Mouse (Mus musculus) ES-E14 (cell line): Measurements from ENCODE around the gene 1110004F10Rik. TPM values are rescaled to one million over a fixed set of nuclear protein-coding genes. Genes with fewer than 3 reads are reported as not detected.

Experiments
- DNase-seq: peaks from one replicate; pipeline ENCODE4 v3.0.0-alpha.2; 2013; ENCODE audit warnings: low read depth, low spot score
- H3K27ac ChIP-seq: 2 replicates; pipeline ENCODE4 v1.5.1; 2012; ENCODE audit warnings: low read depth, mild to moderate bottlenecking, low read length, moderate library complexity, mixed read lengths; ENCODE audit not compliant: poor library complexity, insufficient read depth, severe bottlenecking
- H3K36me3 ChIP-seq: 2 replicates; pipeline ENCODE4 v1.6.1; 2012; ENCODE audit warnings: mild to moderate bottlenecking, low read length, moderate library complexity, mixed read lengths; ENCODE audit not compliant: control insufficient read depth, poor library complexity, insufficient read depth, severe bottlenecking
- H3K4me1 ChIP-seq, 2 experiments: fragments of 150-350 bp in 1 of 2; sonication (generic) in 1 of 2; 2 replicates each; pipeline ENCODE4 v1.6.1; 2012; ENCODE audit warnings: low read length in 2 of 2, mild to moderate bottlenecking in 1 of 2, mixed read lengths in 1 of 2; ENCODE audit not compliant: control insufficient read depth in 2 of 2, insufficient read depth in 2 of 2, poor library complexity in 1 of 2
- H3K4me3 ChIP-seq, 2 experiments: fragments of 150-350 bp in 1 of 2; sonication (generic) in 1 of 2; 2 replicates each; pipeline ENCODE4 v1.5.1; 2012; ENCODE audit warnings: low read length in 2 of 2, low read depth in 1 of 2, mild to moderate bottlenecking in 1 of 2, mixed read lengths in 1 of 2; ENCODE audit not compliant: insufficient read depth in 1 of 2, poor library complexity in 1 of 2, severe bottlenecking in 1 of 2
- H3K9ac ChIP-seq: 2 replicates; pipeline ENCODE4 v1.6.1; 2012; ENCODE audit warnings: low read depth, mild to moderate bottlenecking, low read length, mixed read lengths; ENCODE audit not compliant: poor library complexity, insufficient read depth, severe bottlenecking
- H3K9me3 ChIP-seq: fragments of 150-350 bp; sonication (generic); 2 replicates; pipeline ENCODE4 v1.6.1; 2012; ENCODE audit warnings: low read depth, mild to moderate bottlenecking, low read length; ENCODE audit not compliant: control insufficient read depth, insufficient read depth
- CHD2 ChIP-seq: IDR thresholded peaks from 2 replicates; pipeline ENCODE4 v1.6.1; 2014; ENCODE audit warnings: mild to moderate bottlenecking, low read depth, low read length, inconsistent platforms
- HCFC1 ChIP-seq: IDR thresholded peaks from 2 replicates; pipeline ENCODE4 v1.6.1; 2012; ENCODE audit warnings: low read length, inconsistent platforms, borderline replicate concordance; ENCODE audit not compliant: insufficient read depth
- MAFK ChIP-seq: IDR thresholded peaks from 2 replicates; pipeline ENCODE4 v1.6.1; 2014; ENCODE audit warnings: mild to moderate bottlenecking, low read depth, low read length, inconsistent platforms; ENCODE audit not compliant: insufficient read depth
- ZC3H11A ChIP-seq: IDR thresholded peaks from 2 replicates; pipeline ENCODE4 v1.6.1; 2012; ENCODE audit warnings: low read depth, mild to moderate bottlenecking, inconsistent platforms, low read length, borderline replicate concordance
- ZNF384 ChIP-seq: IDR thresholded peaks from 2 replicates; pipeline ENCODE4 v1.6.1; 2012; ENCODE audit warnings: low read depth, low read length, inconsistent platforms
- in situ Hi-C, 2 experiments: fragments of 600-800 bp; cut with MboI; formaldehyde crosslinking; loops; one replicate each; pipeline ENCODE4 v1.15.1; 2025; ENCODE audit warnings: low sequenced_read_pairs in 2 of 2, inconsistent platforms in 1 of 2; ENCODE audit not compliant: unreplicated experiment in 2 of 2
- total RNA-seq: library from RNA; depleted of rRNA; stranded (reverse); fragments of 300-350 nt; gene quantifications from 2 replicates; pipeline ENCODE4 v1.2.3, GENCODE M21; 2012; rRNA removed

Gene 1110004F10Rik
- 61.1 and 102 TPM in 2 replicates for total RNA-seq

- H3K9ac ChIP-seq, result no peak within 1 kb of the TSS; the same call in 1 of the 2 replicates
- no peak for DNase-seq
- H3K4me1 ChIP-seq, result no peaks in the 10 kb centered on the region
- no peak for TF ChIP-seq HCFC1
- no peak for TF ChIP-seq CHD2
- no peak for TF ChIP-seq ZC3H11A
- no peak for TF ChIP-seq MAFK
- TF ChIP-seq ZNF384, result no peak
- no peaks in the 10 kb centered on the region for H3K9me3 ChIP-seq
- in situ Hi-C loops, result loop anchor here in 1 of 2 experiments (10.0 to 25.0 kb wide), 2 partner anchors 814 to 1127 kb away; no protein-coding TSS in a partner anchor
- H3K4me3 ChIP-seq, result peak within 1 kb of the TSS; percentile 59
- H3K36me3 ChIP-seq, result no peaks in the 10 kb centered on the region
- no peak within 1 kb of the TSS for H3K27ac ChIP-seq
Measured at GRCm38 (mm10) chr7:116039196-116039537, at the start of gene 1110004F10Rik. Gene 1110004F10Rik (plus strand): TSS chr7:116039397.

- Histone ChIP-seq H3K27ac (no peak overlapping the region), H3K36me3 (no peaks in the 10 kb centered on the region), H3K4me3 (no peak overlapping the region), H3K9me3 (no peaks in the 10 kb centered on the region), H3K9ac (no peak overlapping the region), H3K4me1 (no peaks in the 10 kb centered on the region)
- TF ChIP-seq HCFC1, result no peak
- no peak for TF ChIP-seq CHD2
- TF ChIP-seq ZC3H11A, result no peak
- TF ChIP-seq MAFK, result no peak
- TF ChIP-seq ZNF384, result no peak
- DNase-seq, result no peak
- in situ Hi-C loops, result no loop called here
Measured at GRCm38 (mm10) chr7:116002726-116003125, 36.5 kb upstream of the 1110004F10Rik start.

GRCm38 (mm10) chr7:116029991-116030390, 9.2 kb upstream of the 1110004F10Rik start:
- no peak overlapping the region for H3K27ac ChIP-seq
- H3K36me3 ChIP-seq, result no peaks in the 10 kb centered on the region
- no peak overlapping the region for H3K4me3 ChIP-seq
- H3K9me3 ChIP-seq, result no peaks in the 10 kb centered on the region
- H3K9ac ChIP-seq, result no peak overlapping the region
- in situ Hi-C loops, result loop anchor here in 1 of 2 experiments (10.0 to 25.0 kb wide), 2 partner anchors 805 to 1118 kb away; no protein-coding TSS in a partner anchor
- peaks cover 0 to 7% of the 10 kb centered on the region in 2 experiments; a peak in 1 of 4 replicates for H3K4me1 ChIP-seq
- no peak for TF ChIP-seq MAFK
- no peak for DNase-seq

GRCm38 (mm10) chr7:116030597-116031387, 8.4 kb upstream of the 1110004F10Rik start:
- no peaks in the 10 kb centered on the region for H3K36me3 ChIP-seq
- no peaks in the 10 kb centered on the region for H3K9me3 ChIP-seq
- H3K4me3 ChIP-seq, result peak overlapping the region; percentile 53 to 61; a peak in 3 of 4 replicates
- H3K9ac ChIP-seq, result no peak overlapping the region
- in situ Hi-C loops, result loop anchor here in 1 of 2 experiments (10.0 to 25.0 kb wide), 2 partner anchors 806 to 1118 kb away; no protein-coding TSS in a partner anchor
- H3K27ac ChIP-seq, result no peak overlapping the region
- DNase-seq, result peak; percentile 28
- H3K4me1 ChIP-seq, result peaks cover 0 to 7% of the 10 kb centered on the region in 2 experiments; a peak in 1 of 4 replicates
- TF ChIP-seq HCFC1 (no peak), CHD2 (no peak), MAFK (no peak), ZC3H11A (no peak), ZNF384 (no peak)
